Mouse (Mus musculus): ENCODE results near the gene Abhd11.

GRCm38 (mm10) chr5:134976164-134976563, 32.8 kb upstream of the Abhd11 start:
- no peak for TF ChIP-seq CTCF (IDR thresholded peaks at IDR 0.05; ENCODE audit: low read depth, low read length)
- TF ChIP-seq POLR2A (IDR thresholded peaks at IDR 0.05; ENCODE audit: extremely low read depth, insufficient read depth, low read length) = no peak
